Mouse (Mus musculus): ENCODE results near the gene Ulk1. TPM values are rescaled to one million over a fixed set of nuclear protein-coding genes. Genes with fewer than 3 reads are reported as not detected.

Gene Ulk1
- total and polyA plus RNA-seq, 3 experiments: 4.9 to 23.0 TPM; not detected in 1

DNA sequence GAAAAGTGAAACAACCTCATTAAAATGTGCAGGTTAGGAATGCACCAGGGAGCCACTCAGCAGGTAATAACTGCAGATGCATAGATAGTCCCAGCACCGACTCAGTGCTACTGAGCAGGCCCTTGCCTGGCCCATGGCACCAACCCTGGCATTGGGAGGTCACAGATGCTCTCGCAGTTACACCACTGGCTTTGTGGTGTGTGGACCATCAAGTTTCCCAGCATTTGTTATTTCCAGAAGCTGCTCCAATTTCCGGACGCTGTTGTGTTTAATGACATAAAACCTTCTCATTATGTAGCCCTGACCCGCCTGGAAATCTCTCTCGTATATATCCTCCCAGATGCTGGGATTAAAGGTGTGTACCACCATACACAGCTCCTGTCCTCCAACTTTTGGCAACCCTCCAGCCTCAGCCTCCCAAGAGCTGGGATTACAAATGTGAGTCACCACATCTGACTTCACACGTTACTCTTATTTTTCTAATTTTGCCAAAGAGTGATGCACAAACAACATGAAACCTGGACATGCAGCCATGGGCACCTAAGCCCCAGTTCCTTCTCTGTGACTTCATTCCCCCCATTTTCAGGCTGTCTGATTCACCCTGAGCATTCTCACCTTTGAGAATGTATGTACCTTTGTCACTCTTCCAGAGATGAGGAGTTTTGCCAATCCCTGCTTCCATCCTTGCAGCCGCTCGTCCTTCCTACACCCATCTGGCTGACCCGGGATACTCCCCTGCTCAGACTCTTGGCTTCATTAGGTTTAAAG, 29.0 kb downstream of the Ulk1 start:
- Histone ChIP-seq H3K79me2 (ENCODE audit: control insufficient read depth, insufficient read depth, low read length, poor library complexity) (peaks cover 33% of the 10 kb centered on the region), H3K27me3 (ENCODE audit: control insufficient read depth in 1 of 2, insufficient read depth in 2 of 2, low read length in 2 of 2) (no peaks in the 10 kb centered on the region), H3K36me3 (ENCODE audit: control insufficient read depth in 1 of 2, insufficient read depth in 2 of 2, low read length in 2 of 2) (peaks cover 4 to 9% of the 10 kb centered on the region in 2 experiments), H3K9ac (ENCODE audit: control insufficient read depth, low read depth, low read length, poor library complexity, severe bottlenecking) (peak overlapping the region; percentile 94), H3K9me3 (replicated peaks; ENCODE audit: insufficient read depth, low read length) (no peaks in the 10 kb centered on the region), H3K27ac (ENCODE audit: control insufficient read depth, low read depth, low read length) (peak overlapping the region; percentile 24; the same call in 1 of the 2 replicates), H3K4me3 (ENCODE audit: control insufficient read depth in 1 of 2, insufficient read depth in 1 of 2, low read depth in 2 of 2, low read length in 2 of 2) (peak overlapping the region; percentile 96 to 100), H3K4me1 (ENCODE audit: control insufficient read depth in 1 of 2, insufficient read depth in 2 of 2, low read length in 2 of 2) (peaks cover 2 to 16% of the 10 kb centered on the region in 2 experiments; a peak in 3 of 4 replicates)
- DNase-seq (ENCODE audit: low read depth, low spot score): peak; percentile 46
- no peak for TF ChIP-seq USF2 (IDR thresholded peaks at IDR 0.05; ENCODE audit: borderline replicate concordance in 1 of 2, insufficient read depth in 1 of 2, low read depth in 1 of 2, low read length in 2 of 2)
- TF ChIP-seq EP300 (IDR thresholded peaks at IDR 0.05; ENCODE audit: low read depth in 1 of 2, low read length in 2 of 2): no peak
- TF ChIP-seq ZNF384 (IDR thresholded peaks at IDR 0.05; ENCODE audit: low read depth, low read length): no peak
- TF ChIP-seq CHD1 (IDR thresholded peaks at IDR 0.05; ENCODE audit: low read depth, low read length): no peak
- TF ChIP-seq NELFE (IDR thresholded peaks at IDR 0.05; ENCODE audit: low read depth, low read length): 0 out of 2 replicates have a peak, but pooled peaks have one; percentile 5
- TF ChIP-seq CTCF (IDR thresholded peaks at IDR 0.05 in 2 of 3, conservative IDR thresholded peaks at IDR 0.05 in 1 of 3; ENCODE audit: control insufficient read depth in 1 of 3, insufficient read depth in 1 of 3, low read depth in 2 of 3, low read length in 3 of 3, poor library complexity in 1 of 3, severe bottlenecking in 1 of 3): no peak

DNA sequence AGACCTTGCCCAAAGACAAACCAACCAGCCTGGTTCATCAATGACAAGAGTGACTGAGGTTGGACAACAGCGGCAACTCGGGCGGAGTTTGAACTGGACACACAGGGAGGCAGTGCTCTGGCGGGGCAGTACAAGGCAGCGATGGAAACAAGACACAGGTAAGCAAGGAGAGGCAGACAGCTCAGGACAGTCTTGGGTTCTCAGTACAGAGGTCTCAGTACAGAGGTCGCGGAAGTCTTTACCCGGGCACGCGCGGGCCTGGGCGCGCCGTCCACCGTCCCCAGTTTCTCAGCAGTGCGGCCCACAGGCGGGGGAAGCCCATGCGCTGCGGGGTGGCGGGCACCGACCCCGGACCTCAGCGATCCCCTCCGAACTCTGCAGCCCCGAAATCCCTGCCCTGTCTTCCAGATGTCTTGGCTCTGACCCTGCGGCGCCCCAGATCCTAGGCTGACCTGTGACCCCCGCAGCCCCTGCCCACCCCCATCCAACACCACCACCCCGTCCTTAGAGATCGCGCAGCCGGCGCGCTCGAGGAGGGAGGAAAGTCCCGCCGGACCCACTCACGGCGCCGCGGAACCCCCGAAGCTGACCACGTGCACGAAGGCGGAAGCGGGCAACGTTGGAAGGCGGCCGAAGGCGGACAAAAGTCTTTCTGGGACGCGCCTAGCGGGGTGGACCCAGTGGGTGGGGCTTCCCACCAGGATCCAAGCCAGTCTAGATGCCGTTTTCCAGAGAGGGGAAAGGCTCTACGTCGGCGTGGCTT, 29.7 kb downstream of the Ulk1 start, which contains the start of gene Pus1:
Pus1 (minus strand) TSS at position 662 of the 763 bp plus-strand sequence.
- Histone ChIP-seq H3K27me3 (ENCODE audit: control insufficient read depth in 1 of 2, insufficient read depth in 2 of 2, low read length in 2 of 2) (no peaks in the 10 kb centered on the region), H3K27ac (ENCODE audit: control insufficient read depth, low read depth, low read length) (peak within 1 kb of the TSS; percentile 40), H3K36me3 (ENCODE audit: control insufficient read depth in 1 of 2, insufficient read depth in 2 of 2, low read length in 2 of 2) (peaks cover 6 to 9% of the 10 kb centered on the region in 2 experiments)
- TF ChIP-seq MAZ (IDR thresholded peaks at IDR 0.05; ENCODE audit: low read depth, low read length) (peak; percentile 85; the same call in 1 of the 2 replicates), NELFE (IDR thresholded peaks at IDR 0.05; ENCODE audit: low read depth, low read length) (peak; percentile 75), ZC3H11A (IDR thresholded peaks at IDR 0.05; ENCODE audit: low read depth, low read length) (no peak), TBP (IDR thresholded peaks at IDR 0.05; ENCODE audit: low read depth, low read length) (peak; percentile 66; the same call in 1 of the 2 replicates), MEF2A (IDR thresholded peaks at IDR 0.05; ENCODE audit: extremely low read depth, insufficient replicate concordance, low read depth, low read length, poor library complexity, severe bottlenecking) (no peak), EP300 (IDR thresholded peaks at IDR 0.05; ENCODE audit: low read depth in 1 of 2, low read length in 2 of 2) (peak in 1 of 2 experiments; percentile 25; a peak in 1 of 4 replicates), SIN3A (IDR thresholded peaks at IDR 0.05; ENCODE audit: low read length) (peak; percentile 98), NRF1 (IDR thresholded peaks at IDR 0.05; ENCODE audit: insufficient read depth, low read depth, low read length, poor library complexity, severe bottlenecking) (no peak), KAT2A (conservative IDR thresholded peaks at IDR 0.05; ENCODE audit: low read depth, low read length) (no peak; the same call in 1 of the 2 replicates), RCOR1 (IDR thresholded peaks at IDR 0.05; ENCODE audit: low read depth, low read length) (no peak), POLR2A (IDR thresholded peaks at IDR 0.05; ENCODE audit: control insufficient read depth in 1 of 2, insufficient read depth in 1 of 2, low read depth in 1 of 2, low read length in 2 of 2, poor library complexity in 1 of 2) (peak in 1 of 2 experiments; percentile 78; a peak in 2 of 4 replicates), MYB (IDR thresholded peaks at IDR 0.05; ENCODE audit: low read depth, low read length) (no peak), ZNF384 (IDR thresholded peaks at IDR 0.05; ENCODE audit: low read depth, low read length) (no peak), CTCF (IDR thresholded peaks at IDR 0.05 in 2 of 3, conservative IDR thresholded peaks at IDR 0.05 in 1 of 3; ENCODE audit: control insufficient read depth in 1 of 3, insufficient read depth in 1 of 3, low read depth in 2 of 3, low read length in 3 of 3, poor library complexity in 1 of 3, severe bottlenecking in 1 of 3) (no peak), POLR2AphosphoS2 (IDR thresholded peaks at IDR 0.05; ENCODE audit: low read length) (peak; percentile 64; the same call in 1 of the 2 replicates), MAX (IDR thresholded peaks at IDR 0.05; ENCODE audit: low read length) (peak; percentile 99), JUND (IDR thresholded peaks at IDR 0.05; ENCODE audit: low read depth, low read length) (no peak), GATA1 (IDR thresholded peaks at IDR 0.05; ENCODE audit: low read depth, low read length) (no peak), UBTF (IDR thresholded peaks at IDR 0.05; ENCODE audit: borderline replicate concordance, insufficient read depth, low read depth, low read length) (no peak), MYC (IDR thresholded peaks at IDR 0.05; ENCODE audit: low read depth, low read length) (peak; percentile 98), TAL1 (IDR thresholded peaks at IDR 0.05; ENCODE audit: low read length) (no peak), ETS1 (IDR thresholded peaks at IDR 0.05; ENCODE audit: low read depth, low read length) (peak; percentile 62; the same call in 1 of the 2 replicates), ZMIZ1 (IDR thresholded peaks at IDR 0.05; ENCODE audit: low read depth, low read length) (no peak), BHLHE40 (IDR thresholded peaks at IDR 0.05; ENCODE audit: borderline replicate concordance, low read depth, low read length) (peak; percentile 32; the same call in 1 of the 2 replicates)

More for the DNA sequence above, 29.7 kb downstream of the Ulk1 start, which contains the start of gene Pus1:
- DNase-seq (ENCODE audit: low read depth, low spot score): peak; percentile 90
- Histone ChIP-seq H3K79me2 (ENCODE audit: control insufficient read depth, insufficient read depth, low read length, poor library complexity) (peaks cover 40% of the 10 kb centered on the region), H3K4me3 (ENCODE audit: control insufficient read depth in 1 of 2, insufficient read depth in 1 of 2, low read depth in 2 of 2, low read length in 2 of 2) (peak within 1 kb of the TSS; percentile 96 to 100), H3K9ac (ENCODE audit: control insufficient read depth, low read depth, low read length, poor library complexity, severe bottlenecking) (peak within 1 kb of the TSS; percentile 94), H3K4me1 (ENCODE audit: control insufficient read depth in 1 of 2, insufficient read depth in 2 of 2, low read length in 2 of 2) (peaks cover 2 to 16% of the 10 kb centered on the region in 2 experiments; a peak in 3 of 4 replicates), H3K9me3 (replicated peaks; ENCODE audit: insufficient read depth, low read length) (no peaks in the 10 kb centered on the region)
